Mouse (Mus musculus) spleen, adult 2 months (tissue): ENCODE data around the gene Lyg2. TPM values are rescaled to one million over a fixed set of nuclear protein-coding genes. Genes with fewer than 3 reads are reported as not detected.

Source experiments
- DNase-seq, 2 experiments: peaks; one replicate each; pipeline versions ENCODE4 v3.0.0 to v3.0.0-alpha.2; 2012 to 2021; ENCODE audit warnings: low spot score in 2 of 2, low read depth in 1 of 2
- H3K27ac ChIP-seq: fragments of 200-500 bp; 2 replicates; pipeline ENCODE4 v1.5.1; 2012; ENCODE audit warnings: low read length, inconsistent platforms; ENCODE audit not compliant: insufficient read depth
- H3K27me3 ChIP-seq: fragments of 200-500 bp; 2 replicates; pipeline ENCODE4 v1.6.1; 2012; ENCODE audit warnings: mild to moderate bottlenecking, moderate library complexity, low read length, inconsistent platforms; ENCODE audit not compliant: control insufficient read depth, insufficient read depth
- H3K36me3 ChIP-seq: fragments of 200-500 bp; 2 replicates; pipeline ENCODE4 v1.6.1; 2012; ENCODE audit warnings: mild to moderate bottlenecking, low read length, inconsistent platforms; ENCODE audit not compliant: control insufficient read depth, insufficient read depth
- H3K4me1 ChIP-seq: fragments of 200-500 bp; 2 replicates; pipeline ENCODE4 v1.6.1; 2011; ENCODE audit warnings: inconsistent platforms; ENCODE audit not compliant: control insufficient read depth, insufficient read depth, insufficient read length
- H3K4me3 ChIP-seq: fragments of 200-500 bp; 2 replicates; pipeline ENCODE4 v1.5.1; 2011; ENCODE audit warnings: mild to moderate bottlenecking, inconsistent platforms; ENCODE audit not compliant: insufficient read depth, insufficient read length; ENCODE audit errors: extremely low read depth
- CTCF ChIP-seq: fragments of 200-500 bp; IDR thresholded peaks from 2 replicates; pipeline ENCODE4 v1.5.1; 2011; ENCODE audit warnings: mild to moderate bottlenecking, inconsistent platforms; ENCODE audit not compliant: insufficient read depth, insufficient read length, insufficient replicate concordance; ENCODE audit errors: extremely low read depth
- POLR2A ChIP-seq: fragments of 200-500 bp; IDR thresholded peaks from 2 replicates; pipeline ENCODE4 v1.6.1; 2011; ENCODE audit warnings: low read depth, low read length, inconsistent platforms
- WGBS: fragments of 180-500 bp; shearing (Covaris S2); methylation state at CpG from one replicate; pipeline ENCODE4 v1.1.7; 2018; 5-methylcytosine and 5-hydroxymethylcytosine counted together
- polyA plus RNA-seq: library from polyadenylated mRNA; depleted of rRNA; stranded (reverse); fragments of >200 nt; gene quantifications from 2 replicates; pipeline ENCODE4 v1.2.3, GENCODE M21; 2012

Lyg2 gene
- polyA plus RNA-seq, 1 experiment = not detected

DNA sequence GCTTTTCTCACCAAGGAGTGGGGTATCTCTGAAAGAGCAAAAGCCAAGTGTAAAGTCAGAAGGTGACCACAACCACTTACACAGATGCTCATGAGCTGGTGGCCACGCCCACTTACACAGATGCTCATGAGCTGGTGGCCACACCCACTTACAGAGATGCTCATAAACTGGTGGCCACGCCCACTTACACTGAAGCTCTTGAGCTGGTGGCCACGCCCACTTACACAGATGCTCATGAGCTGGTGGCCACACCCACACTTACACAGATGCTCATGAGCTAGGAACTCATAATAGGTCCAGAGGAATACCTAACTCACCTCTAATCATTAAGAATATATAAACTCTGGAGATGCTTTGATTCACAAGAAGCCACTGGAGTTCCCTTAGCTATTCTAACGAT lies 31.8 kb downstream of the Lyg2 start:
- no peaks in the 10 kb centered on the region for H3K27me3 ChIP-seq
- TF ChIP-seq POLR2A = no peak
- TF ChIP-seq CTCF = no peak
- no peaks in the 10 kb centered on the region; the same call in 1 of the 2 replicates for H3K4me1 ChIP-seq
- H3K36me3 ChIP-seq = peaks cover 27% of the 10 kb centered on the region
- H3K27ac ChIP-seq = no peak overlapping the region
- DNase-seq = no peak
- H3K4me3 ChIP-seq = no peak overlapping the region
- 80% methylated on average over 4 of the region's 4 CpGs for WGBS

GRCm38 (mm10) chr1:37883411-37883810 lies 32.9 kb downstream of the Lyg2 start:
- H3K36me3 ChIP-seq = peaks cover 34% of the 10 kb centered on the region
- no peak overlapping the region for H3K27ac ChIP-seq
- H3K4me3 ChIP-seq = no peak overlapping the region
- H3K27me3 ChIP-seq = no peaks in the 10 kb centered on the region
- no peak for DNase-seq
- no peaks in the 10 kb centered on the region for H3K4me1 ChIP-seq
- 87% methylated on average over 4 of the region's 4 CpGs for WGBS
- TF ChIP-seq CTCF (no peak), POLR2A (no peak)

DNA sequence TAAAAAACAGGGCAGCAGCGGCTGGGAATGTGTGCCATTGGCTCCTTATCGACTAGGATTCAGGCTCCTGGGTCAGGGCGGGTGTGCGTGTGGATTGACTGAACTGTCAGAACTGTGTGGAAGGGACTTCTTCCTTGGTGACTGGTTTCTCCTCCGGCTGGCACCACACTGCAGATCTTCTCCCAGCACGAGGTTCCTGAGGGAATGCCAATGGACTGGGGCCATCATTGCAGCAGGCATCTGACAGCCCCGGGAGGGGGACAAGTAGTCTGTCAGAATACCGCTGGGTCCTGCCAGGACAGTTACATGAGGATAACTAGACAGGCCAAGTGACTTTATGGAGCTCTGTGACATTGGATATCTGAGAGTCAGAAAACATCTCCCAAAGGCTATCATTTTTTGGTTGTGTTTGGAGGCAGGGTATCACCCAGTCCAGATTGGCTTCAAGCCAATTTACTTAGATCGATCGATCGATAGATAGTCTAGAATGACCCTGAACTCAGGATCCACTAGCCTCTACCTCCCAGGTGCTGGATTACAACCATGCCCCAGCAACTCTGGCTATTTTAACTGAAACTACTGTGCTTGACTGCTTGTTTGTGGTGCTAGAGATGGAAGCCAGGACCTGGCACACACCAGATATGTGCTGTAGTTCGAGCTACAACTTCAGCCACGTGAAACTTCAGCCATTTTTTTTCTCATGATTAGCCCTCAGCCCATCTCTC lies 38.4 kb downstream of the Lyg2 start:
- TF ChIP-seq POLR2A = no peak
- TF ChIP-seq CTCF = no peak
- H3K27ac ChIP-seq = no peak overlapping the region
- no peaks in the 10 kb centered on the region for H3K27me3 ChIP-seq
- no peak for DNase-seq
- no peak overlapping the region for H3K4me3 ChIP-seq
- WGBS = 93% methylated on average over 13 of the region's 13 CpGs
- H3K4me1 ChIP-seq = no peaks in the 10 kb centered on the region
- peaks cover 35% of the 10 kb centered on the region for H3K36me3 ChIP-seq

GRCm38 (mm10) chr1:37873157-37873556 lies 43.1 kb downstream of the Lyg2 start:
- Histone ChIP-seq H3K36me3 (peaks cover 11% of the 10 kb centered on the region), H3K27me3 (no peaks in the 10 kb centered on the region), H3K27ac (no peak overlapping the region), H3K4me3 (no peak overlapping the region), H3K4me1 (peaks cover 2% of the 10 kb centered on the region; the same call in 1 of the 2 replicates)
- 87% methylated on average over 4 of the region's 4 CpGs for WGBS
- no peak for DNase-seq
- TF ChIP-seq CTCF (no peak), POLR2A (no peak)

DNA sequence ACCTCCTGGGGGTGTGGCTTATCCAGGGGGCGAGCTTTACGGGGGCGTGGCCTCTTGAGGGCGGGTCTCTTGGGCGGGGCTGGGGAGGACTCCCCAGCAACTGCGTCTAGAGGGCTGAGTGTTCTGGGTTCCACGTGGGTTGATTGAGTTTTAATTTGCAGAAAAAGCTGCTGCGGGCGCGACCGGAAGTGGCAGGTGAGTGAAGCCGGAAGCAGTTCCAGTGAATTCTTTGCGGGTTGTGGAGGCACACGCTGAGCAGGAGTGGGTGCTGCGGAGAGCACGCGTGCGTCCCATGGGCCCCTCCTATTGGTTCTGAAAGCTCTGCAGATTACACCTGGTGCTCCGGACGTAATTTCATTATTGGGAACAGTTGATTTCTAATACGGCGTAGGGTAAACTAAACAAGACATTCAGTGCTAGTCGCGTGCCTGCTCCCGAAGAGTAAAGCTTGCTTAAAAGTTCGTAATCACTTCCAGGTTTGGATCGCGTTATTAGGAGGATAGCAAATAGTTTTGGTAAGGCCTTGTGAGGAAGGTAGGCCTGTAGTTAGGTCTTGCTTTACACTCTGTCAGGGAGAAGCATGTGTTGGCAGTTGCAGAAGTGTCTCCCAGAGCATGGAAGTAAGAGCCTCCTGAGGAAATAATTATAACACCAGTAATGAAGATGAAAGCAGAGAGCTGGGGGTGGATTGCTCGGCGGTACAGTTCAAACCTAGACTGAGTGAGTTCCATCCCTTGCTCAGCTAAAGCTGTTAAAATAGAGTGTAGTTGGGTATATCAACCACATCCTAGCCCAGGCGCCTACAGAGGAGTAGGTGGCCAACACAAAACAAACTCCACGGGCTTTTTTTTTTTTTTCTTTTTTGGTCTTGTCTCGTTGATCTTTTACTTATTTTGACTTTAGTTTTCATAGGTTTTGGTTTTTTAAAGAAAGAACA lies 43.9 kb downstream of the Lyg2 start:
- H3K4me3 ChIP-seq = peak overlapping the region; percentile 72
- H3K27ac ChIP-seq = 0 out of 2 replicates have a peak overlapping the region, but pooled peaks have one; percentile 18
- no peak for TF ChIP-seq CTCF
- 0 out of 2 replicates have a peak, but pooled peaks have one; percentile 6 for TF ChIP-seq POLR2A
- WGBS = 3% methylated on average over 33 of the region's 33 CpGs
- H3K36me3 ChIP-seq = peaks cover 6% of the 10 kb centered on the region
- H3K4me1 ChIP-seq = peaks cover 2% of the 10 kb centered on the region; the same call in 1 of the 2 replicates
- no peaks in the 10 kb centered on the region for H3K27me3 ChIP-seq
- DNase-seq = peak; percentile 68 to 76

GRCm38 (mm10) chr1:37871704-37872103 lies 44.6 kb downstream of the Lyg2 start, which contains the start of gene Lipt1:
Gene Lipt1 (plus strand): TSS chr1:37871738.
- 30% methylated on average over 7 of the region's 7 CpGs for WGBS
- Histone ChIP-seq H3K27ac (peak within 1 kb of the TSS; percentile 18; the same call in 1 of the 2 replicates), H3K4me3 (peak within 1 kb of the TSS; percentile 72), H3K4me1 (peaks cover 2% of the 10 kb centered on the region; the same call in 1 of the 2 replicates), H3K36me3 (peaks cover 5% of the 10 kb centered on the region), H3K27me3 (no peaks in the 10 kb centered on the region)
- no peak for DNase-seq
- TF ChIP-seq POLR2A = no peak
- no peak for TF ChIP-seq CTCF
